ENCODE assay signal across 20 mouse cellular contexts in genomic region chr5:66371131-66371530, GRCm38 (mm10).
DNase-seq lines count a peak whose midpoint lies in the region; ATAC-seq and TF ChIP-seq lines count a peak whose summit lies in the region.
"Had no signal": no experiment of that assay in that cellular context is flagged by ENCODE, and none has a peak within 500 bp of the region (broad histone marks: within the 10 kb centered on the region; RNA-seq: fewer than 3 reads in every experiment).

No protein-coding gene starts in this region.

- TF ChIP-seq CTCF in Patski (IDR thresholded peaks at IDR 0.05), result no peak

- in situ Hi-C loops in Patski (cut with MboI; ENCODE audit: low pct_unique_long_range_greater_than_20kb), result loop anchor here (5.0 kb wide), 1 partner anchor 109 kb away; no protein-coding TSS in a partner anchor

- POLR2A ChIA-PET in Patski (lab: Charles Lee), result interaction anchor here (0.6 kb wide), 2 partner anchors 23 to 231 kb away, joined by 3 to 5 read pairs; no protein-coding TSS in a partner anchor

- 0 out of 2 replicates have a peak, but pooled peaks have one; percentile 42 for ATAC-seq in frontal cortex, adult (ENCODE audit: low TSS enrichment)
- peak; percentile 87 for ATAC-seq in Patski
- ATAC-seq: forebrain, postnatal 0 days; intestine, embryonic 15.5 days had no signal

- H3K27me3 ChIP-seq in Patski, result no peaks in the 10 kb centered on the region
- H3K27me3 ChIP-seq: CH12.LX; embryonic facial prominence, embryonic 13.5 days; forebrain, embryonic 12.5 days; heart, embryonic 15.5 days; intestine, embryonic 15.5 days had no signal

- DNase-seq in frontal cortex, postnatal 14 days (ENCODE audit: low spot score in 2 of 2), result no peak
- DNase-seq in 3134 (ENCODE audit: extremely low read depth, insufficient read length, low spot score) (peak; percentile 39), 416B (ENCODE audit: low read depth) (peak; percentile 45), Patski (ENCODE audit: low read depth, low spot score) (no peak)
- DNase-seq in layer of hippocampus, postnatal 25 days (ENCODE audit: extremely low spot score in 1 of 2, low spot score in 1 of 2), result no peak
- DNase-seq in left cerebral cortex, adult 18-20 months (ENCODE audit: low spot score in 2 of 2), result no peak
- DNase-seq: cerebellum, adult 11-12 months; cerebellum, adult 9-10 months; cerebellum, postnatal 36 days; forebrain, postnatal 0 days; gastrocnemius, postnatal 36 days; heart, adult 11 months; heart, postnatal 14 days; kidney, adult 18-20 months had no signal

- CTCF ChIA-PET in Patski (lab: Charles Lee), result interaction anchor here (0.9 to 3.8 kb wide), 7 partner anchors 10 to 172 kb away, joined by 3 to 19 read pairs (median 5); no protein-coding TSS in a partner anchor

Comparison
In these comparisons a context has a peak if more than half of its experiments do, and no peak if none do; other contexts are left out.
1. DNase-seq: peak in 3134 (single experiment) and 416B (single experiment); none in frontal cortex, postnatal 14 days (0 of 2), Patski (single experiment), layer of hippocampus, postnatal 25 days (0 of 2) and left cerebral cortex, adult 18-20 months (0 of 2).